In genomic region chr5:58736610-58737009, GRCm38 (mm10) we compare ENCODE assay signal across 8 mouse cellular contexts.
A peak's percentile ranks its signal among the peaks of the same experiment; 100 is the strongest.
DNase-seq lines count a peak whose midpoint lies in the region; ATAC-seq and TF ChIP-seq lines count a peak whose summit lies in the region.

No protein-coding gene starts in this region.

- TF ChIP-seq CTCF in forebrain, postnatal 0 days (IDR thresholded peaks at IDR 0.05; ENCODE audit: low read depth) = peak; percentile 72

- H3K4me3 ChIP-seq in forebrain, postnatal 0 days (ENCODE audit: low read depth, low read length) = no peak overlapping the region
- no peak overlapping the region for H3K4me3 ChIP-seq in forebrain, embryonic 16.5 days (replicated peaks; ENCODE audit: low read length)

- H3K4me2 ChIP-seq in forebrain, postnatal 0 days (ENCODE audit: low read depth) = no peak overlapping the region
- H3K4me2 ChIP-seq in forebrain, embryonic 16.5 days (ENCODE audit: low read length) = no peak overlapping the region

- no peaks in the 10 kb centered on the region for H3K27me3 ChIP-seq in forebrain, postnatal 0 days (ENCODE audit: insufficient read depth, low read length)
- no peaks in the 10 kb centered on the region for H3K27me3 ChIP-seq in forebrain, embryonic 16.5 days (replicated peaks; ENCODE audit: control insufficient read depth, insufficient read depth, low read length)

- no peak overlapping the region for H3K9ac ChIP-seq in forebrain, postnatal 0 days
- no peak overlapping the region for H3K9ac ChIP-seq in forebrain, embryonic 16.5 days (replicated peaks; ENCODE audit: low read depth, low read length)

- peak; percentile 56 for DNase-seq in forebrain, postnatal 0 days
- DNase-seq in A20 (ENCODE audit: low read depth, low spot score) = peak; percentile 56
- DNase-seq in adrenal gland, postnatal 36 days = peak; percentile 43 to 52
- peak; percentile 19 to 87 for DNase-seq in layer of hippocampus, adult 18-20 months (ENCODE audit: low spot score in 2 of 2)
- peak; percentile 37 for DNase-seq in urinary bladder, postnatal 10 days (ENCODE audit: low spot score)

- no peak overlapping the region for H3K27ac ChIP-seq in forebrain, postnatal 0 days (ENCODE audit: low read depth, low read length)
- no peak overlapping the region for H3K27ac ChIP-seq in forebrain, embryonic 16.5 days (ENCODE audit: low read length)

- no peaks in the 10 kb centered on the region for H3K9me3 ChIP-seq in forebrain, postnatal 0 days (ENCODE audit: low read length)
- no peaks in the 10 kb centered on the region for H3K9me3 ChIP-seq in forebrain, embryonic 16.5 days (ENCODE audit: control insufficient read depth, low read length)

- WGBS in forebrain, postnatal 0 days = 54% methylated on average over 9 of the region's 9 CpGs
- WGBS in forebrain, embryonic 16.5 days = 62% methylated on average over 9 of the region's 9 CpGs

- H3K36me3 ChIP-seq in forebrain, postnatal 0 days (ENCODE audit: insufficient read depth) = no peaks in the 10 kb centered on the region
- H3K36me3 ChIP-seq in forebrain, embryonic 16.5 days (ENCODE audit: control insufficient read depth, insufficient read depth) = no peaks in the 10 kb centered on the region

- no peaks in the 10 kb centered on the region for H3K4me1 ChIP-seq in forebrain, postnatal 0 days (ENCODE audit: insufficient read depth)
- peaks cover 4% of the 10 kb centered on the region for H3K4me1 ChIP-seq in forebrain, embryonic 16.5 days (replicated peaks; ENCODE audit: control insufficient read depth, insufficient read depth, low read length)

- ATAC-seq in forebrain, postnatal 0 days = no peak
- ATAC-seq in forebrain, embryonic 16.5 days = no peak
- peak; percentile 96 for ATAC-seq in frontal cortex, adult (ENCODE audit: low TSS enrichment)
- peak; percentile 98 for ATAC-seq in megakaryocyte progenitor cell, adult 5-6 weeks (replicated peaks; ENCODE audit: poor library complexity)

Comparison
In these comparisons a context has a peak if more than half of its experiments do, and no peak if none do; other contexts are left out.
1. ATAC-seq: peak in frontal cortex, adult (single experiment) and megakaryocyte progenitor cell, adult 5-6 weeks (single experiment); none in forebrain, postnatal 0 days (single experiment) and forebrain, embryonic 16.5 days (single experiment).
2. Peak in every context shown above with its lines, with median percentiles within 50 percentile points of each other: DNase-seq.